Mouse (Mus musculus) intestine, embryonic 14.5 days (tissue): ENCODE results near the gene Rd3l. TPM values are rescaled to one million over a fixed set of nuclear protein-coding genes. Genes with fewer than 3 reads are reported as not detected.
"Not testable (repeated sequence)": the region's sequence is repeated elsewhere in the genome, so short reads cannot be mapped to it uniquely, and the experiment has no call there.

Experiments used
- ATAC-seq: fragments of 200-750 bp; cut with Nextera tagmentation; replicated peaks from 2 replicates; pipeline ENCODE4 v1.8.0; 2017; ENCODE audit warnings: low read depth, moderate number of reproducible peaks, moderate TSS enrichment, moderate library complexity; ENCODE audit not compliant: low FRiP score, low TSS enrichment
- DNase-seq: peaks from one replicate; pipeline ENCODE4 v3.0.0-alpha.2; 2018; ENCODE audit warnings: low spot score
- H3K27ac ChIP-seq: fragments of 300-500 bp; sonication (generic); 2 replicates; pipeline ENCODE4 v1.5.1; 2014; ENCODE audit warnings: low read depth, mild to moderate bottlenecking, control low read depth
- H3K27me3 ChIP-seq: fragments of 300-500 bp; sonication (generic); replicated peaks from 2 replicates; pipeline ENCODE4 v1.6.1; 2014; ENCODE audit warnings: low read length, control low read depth; ENCODE audit not compliant: control insufficient read depth, insufficient read depth
- H3K36me3 ChIP-seq: fragments of 300-500 bp; sonication (generic); 2 replicates; pipeline ENCODE4 v1.6.1; 2014; ENCODE audit warnings: low read length, control low read depth; ENCODE audit not compliant: control insufficient read depth, insufficient read depth
- H3K4me1 ChIP-seq: fragments of 300-500 bp; sonication (generic); replicated peaks from 2 replicates; pipeline ENCODE4 v1.6.1; 2014; ENCODE audit warnings: low read length, control low read depth, mixed read lengths; ENCODE audit not compliant: control insufficient read depth, insufficient read depth
- H3K4me2 ChIP-seq: fragments of 300-500 bp; sonication (generic); 2 replicates; pipeline ENCODE4 v1.6.1; 2014; ENCODE audit warnings: low read length
- H3K4me3 ChIP-seq: fragments of 300-500 bp; sonication (generic); 2 replicates; pipeline ENCODE4 v1.5.1; 2014; ENCODE audit warnings: low read depth, low read length, control low read depth, mixed read lengths
- H3K9ac ChIP-seq: fragments of 300-500 bp; sonication (generic); 2 replicates; pipeline ENCODE4 v1.6.1; 2014; ENCODE audit warnings: mild to moderate bottlenecking, low read length
- H3K9me3 ChIP-seq: fragments of 300-500 bp; sonication (generic); 2 replicates; pipeline ENCODE4 v1.6.1; 2016; ENCODE audit warnings: low read length, control low read depth; ENCODE audit not compliant: control insufficient read depth
- whole genome bisulfite sequencing: fragments of 180-500 bp; shearing (Covaris S2); extraction: QIAGEN DNeasy Blood & Tissue Kit; methylation state at CpG from one replicate; pipeline ENCODE4 v1.1.7; 2014; 5-methylcytosine and 5-hydroxymethylcytosine counted together
- polyA plus RNA-seq: library from polyadenylated mRNA; unstranded; fragments of >200 nt; fragmentation: Nextera tagmentation; extraction: Ambion mirVana; gene quantifications from 2 replicates; pipeline ENCODE4 v1.2.1, GENCODE M21; 2014

Gene Rd3l
- polyA plus RNA-seq, 1 experiment from 2014 or later = not detected

DNA sequence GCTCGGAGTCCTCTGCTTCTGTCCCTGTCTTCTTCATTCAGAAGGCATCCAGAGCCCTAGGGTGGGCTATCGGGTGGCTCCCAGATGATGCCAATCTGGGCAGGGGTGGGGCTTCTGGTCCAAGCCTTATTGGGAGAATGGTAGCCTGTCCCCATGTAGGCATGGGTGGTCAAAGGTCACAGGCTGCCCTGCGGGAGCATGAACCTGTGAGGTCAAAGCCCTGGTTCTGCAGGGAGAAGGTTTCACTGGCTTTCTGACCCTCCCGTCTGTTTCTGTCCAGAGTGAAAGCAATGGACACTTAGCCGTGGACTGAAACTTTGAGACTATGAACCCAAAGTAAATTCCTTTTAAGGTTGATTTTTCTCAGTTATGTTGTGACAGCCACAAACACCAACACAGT is 24.9 kb downstream of the Rd3l start:
- no peak for ATAC-seq
- Histone ChIP-seq H3K4me2 (no peak overlapping the region), H3K4me3 (no peak overlapping the region), H3K27ac (no peak overlapping the region), H3K4me1 (peaks cover 6% of the 10 kb centered on the region; the same call in 1 of the 2 replicates), H3K9me3 (no peaks in the 10 kb centered on the region), H3K36me3 (peaks cover 20% of the 10 kb centered on the region), H3K9ac (no peak overlapping the region), H3K27me3 (no peaks in the 10 kb centered on the region)
- DNase-seq = no peak
- 71% methylated on average over 5 of the region's 5 CpGs for WGBS

DNA sequence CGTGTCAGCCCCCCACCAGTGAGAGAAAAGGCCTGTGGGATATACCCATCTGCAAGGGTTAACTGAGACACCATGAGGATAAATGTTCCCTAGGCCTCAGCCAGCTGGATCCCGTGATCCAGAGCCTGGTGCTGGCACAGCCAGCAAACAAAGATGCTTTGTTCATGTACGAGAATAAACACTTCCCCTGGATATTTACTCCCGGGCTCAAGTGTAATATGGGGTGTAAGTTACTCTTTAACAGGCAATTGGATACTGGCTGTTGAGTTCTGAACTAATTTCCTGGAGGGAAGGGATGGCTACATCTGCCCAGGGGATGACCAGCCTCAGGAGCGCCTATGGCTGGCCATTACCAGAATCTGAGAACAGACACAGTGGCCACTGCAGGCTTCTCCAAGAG is 29.4 kb downstream of the Rd3l start:
- H3K27ac ChIP-seq = peak overlapping the region; percentile 41; the same call in 1 of the 2 replicates
- no peak overlapping the region for H3K9ac ChIP-seq
- no peaks in the 10 kb centered on the region for H3K27me3 ChIP-seq
- H3K4me2 ChIP-seq = no peak overlapping the region
- no peaks in the 10 kb centered on the region for H3K36me3 ChIP-seq
- ATAC-seq (peak; percentile 38; the same call in 1 of the 2 replicates), DNase-seq (no peak)
- H3K9me3 ChIP-seq = no peaks in the 10 kb centered on the region
- peaks cover 10% of the 10 kb centered on the region; the same call in 1 of the 2 replicates for H3K4me1 ChIP-seq
- no peak overlapping the region for H3K4me3 ChIP-seq
- WGBS = 34% methylated on average over 5 of the region's 5 CpGs

- 53% methylated on average over 5 of the region's 5 CpGs for WGBS
- no peak overlapping the region for H3K9ac ChIP-seq
These were observed 30.6 kb downstream of the Rd3l start for GRCm38 (mm10) chr12:111950486-111950885.

GRCm38 (mm10) chr12:111946716-111947115 is 34.4 kb downstream of the Rd3l start:
- Histone ChIP-seq H3K4me1 (peaks cover 33% of the 10 kb centered on the region), H3K9me3 (no peaks in the 10 kb centered on the region), H3K4me2 (no peak overlapping the region), H3K9ac (no peak overlapping the region), H3K4me3 (no peak overlapping the region), H3K27me3 (no peaks in the 10 kb centered on the region), H3K27ac (no peak overlapping the region), H3K36me3 (no peaks in the 10 kb centered on the region)
- no peak for DNase-seq
- peak; percentile 17; the same call in 1 of the 2 replicates for ATAC-seq
- WGBS = 27% methylated on average over 2 of the region's 2 CpGs

More at GRCm38 (mm10) chr12:111950486-111950885, 30.6 kb downstream of the Rd3l start:
- H3K9me3 ChIP-seq = no peaks in the 10 kb centered on the region
- DNase-seq = no peak
- no peak overlapping the region for H3K4me3 ChIP-seq
- H3K4me1 ChIP-seq = peaks cover 16% of the 10 kb centered on the region
- no peak overlapping the region for H3K4me2 ChIP-seq
- H3K27me3 ChIP-seq = no peaks in the 10 kb centered on the region
- ATAC-seq = no peak
- no peak overlapping the region for H3K27ac ChIP-seq
- H3K36me3 ChIP-seq = no peaks in the 10 kb centered on the region

GRCm38 (mm10) chr12:111945765-111946655 is 35.1 kb downstream of the Rd3l start:
- peak; percentile 64 for ATAC-seq
- H3K4me2 ChIP-seq, DNase-seq, H3K9me3 ChIP-seq, H3K4me3 ChIP-seq, H3K36me3 ChIP-seq, H3K9ac ChIP-seq, H3K27me3 ChIP-seq: not testable (repeated sequence)
- H3K4me1 ChIP-seq = peaks cover 29% of the 10 kb centered on the region
- WGBS = 59% methylated on average over 9 of the region's 15 CpGs
- H3K27ac ChIP-seq = peak overlapping the region; percentile 65

GRCm38 (mm10) chr12:111945115-111945514 is 36.0 kb downstream of the Rd3l start:
- Histone ChIP-seq H3K4me1 (peaks cover 25% of the 10 kb centered on the region), H3K4me2 (no peak overlapping the region), H3K27me3 (no peaks in the 10 kb centered on the region), H3K9ac (no peak overlapping the region), H3K9me3 (no peaks in the 10 kb centered on the region), H3K4me3 (no peak overlapping the region), H3K27ac (peak overlapping the region; percentile 65), H3K36me3 (no peaks in the 10 kb centered on the region)
- ATAC-seq (no peak), DNase-seq (no peak)
- WGBS = 30% methylated on average over 8 of the region's 8 CpGs

DNA sequence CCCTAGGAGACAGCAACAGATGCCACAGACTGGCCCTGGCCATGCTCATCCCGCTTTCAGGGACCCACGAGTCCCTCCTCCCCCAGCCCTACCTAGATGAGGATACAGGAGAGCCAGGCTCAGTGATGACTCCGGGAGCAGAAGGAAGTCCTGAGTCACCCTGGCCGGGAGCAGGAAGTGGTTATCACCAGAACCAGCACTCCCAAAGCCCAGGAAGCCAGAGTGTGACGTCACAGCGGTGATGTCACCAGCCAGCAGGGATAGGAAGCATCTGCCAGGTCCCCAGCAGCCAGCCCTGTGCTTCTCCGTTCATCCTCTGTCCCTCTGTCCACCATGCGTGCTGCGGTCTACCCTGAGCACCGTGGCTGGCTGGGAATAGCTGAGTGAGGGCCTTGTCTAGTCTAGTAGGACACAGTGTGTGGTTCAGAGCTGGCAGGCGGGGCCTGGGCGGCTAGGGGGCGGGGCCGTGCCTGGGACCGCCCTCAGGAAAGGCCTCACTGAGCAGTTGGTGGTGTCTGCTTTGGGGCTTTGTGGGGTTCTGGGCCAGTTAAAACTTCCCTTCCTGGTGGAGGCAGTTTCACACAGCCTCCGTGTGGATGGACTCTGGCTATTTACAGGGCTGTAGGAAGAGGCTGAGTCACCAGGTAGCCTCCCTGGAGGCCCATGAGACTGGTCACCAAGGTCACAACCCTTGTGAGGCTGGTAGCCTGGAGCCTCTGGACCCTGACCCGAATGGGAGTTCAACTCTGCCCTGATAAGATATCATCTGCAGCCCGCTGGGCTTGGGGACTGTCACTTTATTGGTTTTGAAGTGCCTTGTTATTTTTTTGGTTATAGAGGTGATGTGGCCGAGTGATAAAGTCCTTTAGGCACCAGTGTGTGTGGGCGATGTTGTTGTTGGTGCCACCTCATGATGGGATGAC is 36.8 kb downstream of the Rd3l start:
- 62% methylated on average over 13 of the region's 20 CpGs for WGBS
- Histone ChIP-seq H3K4me1 (peaks cover 25% of the 10 kb centered on the region), H3K4me2 (peak overlapping the region; percentile 32; the same call in 1 of the 2 replicates), H3K4me3 (0 out of 2 replicates have a peak overlapping the region, but pooled peaks have one; percentile 6), H3K27ac (peak overlapping the region; percentile 65)
- H3K36me3 ChIP-seq, H3K9ac ChIP-seq, DNase-seq, H3K27me3 ChIP-seq, H3K9me3 ChIP-seq: not testable (repeated sequence)
- ATAC-seq = peak; percentile 56

GRCm38 (mm10) chr12:111943421-111944064 is 37.6 kb downstream of the Rd3l start:
- H3K36me3 ChIP-seq = no peaks in the 10 kb centered on the region
- H3K9ac ChIP-seq = no peak overlapping the region
- H3K4me3 ChIP-seq = 0 out of 2 replicates have a peak overlapping the region, but pooled peaks have one; percentile 6
- no peaks in the 10 kb centered on the region for H3K9me3 ChIP-seq
- no peak for DNase-seq
- H3K27ac ChIP-seq = peak overlapping the region; percentile 25; the same call in 1 of the 2 replicates
- WGBS = 70% methylated on average over 10 of the region's 10 CpGs
- H3K4me2 ChIP-seq = peak overlapping the region; percentile 32; the same call in 1 of the 2 replicates
- 0 out of 2 replicates have a peak, but pooled peaks have one; percentile 2 for ATAC-seq
- no peaks in the 10 kb centered on the region for H3K27me3 ChIP-seq
- H3K4me1 ChIP-seq = peaks cover 32% of the 10 kb centered on the region
